Mouse (Mus musculus) intestine, postnatal 0 days (tissue): ENCODE data around the gene Parp2. TPM values are rescaled to one million over a fixed set of nuclear protein-coding genes. Genes with fewer than 3 reads are reported as not detected.
A peak's percentile ranks its signal among the peaks of the same experiment; 100 is the strongest.
"Not testable (repeated sequence)": the region's sequence is repeated elsewhere in the genome, so short reads cannot be mapped to it uniquely, and the experiment has no call there.

ENCODE experiments used
- ATAC-seq: fragments of 200-750 bp; cut with Nextera tagmentation; 2 replicates; pipeline ENCODE4 v1.8.0; 2017; ENCODE audit warnings: mild to moderate bottlenecking, moderate TSS enrichment, moderate library complexity
- H3K27ac ChIP-seq: fragments of 300-500 bp; sonication (generic); 2 replicates; pipeline ENCODE4 v1.5.1; 2014; ENCODE audit warnings: mild to moderate bottlenecking, low read depth, low read length, moderate library complexity
- H3K27me3 ChIP-seq: fragments of 300-500 bp; sonication (generic); replicated peaks from 2 replicates; pipeline ENCODE4 v1.6.1; 2014; ENCODE audit warnings: low read length, mixed read lengths; ENCODE audit not compliant: control insufficient read depth, insufficient read depth
- H3K36me3 ChIP-seq: fragments of 300-500 bp; sonication (generic); 2 replicates; pipeline ENCODE4 v1.6.1; 2014; ENCODE audit warnings: mild to moderate bottlenecking, moderate library complexity; ENCODE audit not compliant: control insufficient read depth, insufficient read depth
- H3K4me1 ChIP-seq: fragments of 300-500 bp; sonication (generic); replicated peaks from 2 replicates; pipeline ENCODE4 v1.6.1; 2014; ENCODE audit warnings: antibody characterized with exemption, low read length, mixed read lengths; ENCODE audit not compliant: control insufficient read depth, insufficient read depth
- H3K4me2 ChIP-seq: fragments of 300-500 bp; sonication (generic); replicated peaks from 2 replicates; pipeline ENCODE4 v1.6.1; 2014; ENCODE audit warnings: low read depth, mild to moderate bottlenecking, moderate library complexity
- H3K4me3 ChIP-seq: fragments of 300-500 bp; sonication (generic); 2 replicates; pipeline ENCODE4 v1.5.1; 2014; ENCODE audit warnings: low read depth, low read length
- H3K9ac ChIP-seq: fragments of 300-500 bp; sonication (generic); 2 replicates; pipeline ENCODE4 v1.6.1; 2014; ENCODE audit warnings: mild to moderate bottlenecking, low read depth, low read length
- H3K9me3 ChIP-seq: fragments of 300-500 bp; sonication (generic); 2 replicates; pipeline ENCODE4 v1.6.1; 2016; ENCODE audit warnings: mixed run types; ENCODE audit not compliant: control insufficient read depth
- CTCF ChIP-seq: sonication (generic); IDR thresholded peaks from 2 replicates; pipeline ENCODE4 v1.5.1; 2016; ENCODE audit warnings: low read depth, mild to moderate bottlenecking, control low read depth, antibody characterized with exemption, moderate library complexity
- WGBS: fragments of 180-500 bp; shearing (Covaris S2); extraction: QIAGEN DNeasy Blood & Tissue Kit; methylation state at CpG from one replicate; pipeline ENCODE4 v1.1.7; 2014; 5-methylcytosine and 5-hydroxymethylcytosine counted together
- polyA plus RNA-seq: library from polyadenylated mRNA; unstranded; fragments of >200 nt; fragmentation: Nextera tagmentation; extraction: Ambion mirVana; gene quantifications from 2 replicates; pipeline ENCODE4 v1.2.1, GENCODE M21; 2015

Parp2 gene
- polyA plus RNA-seq, 1 experiment from 2014 or later: 35.4 TPM

DNA sequence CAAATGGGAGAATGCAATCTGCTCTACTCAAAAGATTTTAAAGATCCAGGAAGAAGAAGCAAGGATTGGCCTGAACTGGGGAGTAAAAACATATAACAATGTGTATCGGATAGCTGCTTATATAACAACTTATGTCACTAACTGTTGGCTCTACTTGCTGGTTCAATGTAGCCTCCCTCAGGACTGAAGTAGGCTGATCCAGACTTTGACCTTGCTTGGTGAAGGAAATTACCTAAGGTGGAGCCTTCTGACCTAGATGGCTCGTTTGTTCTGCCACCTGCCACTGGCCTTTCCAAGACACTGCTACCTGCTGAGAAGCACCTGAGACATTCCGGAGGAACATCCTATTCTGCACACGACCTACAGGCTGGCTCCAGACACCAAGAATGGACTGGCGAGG lies 48.1 kb downstream of the Parp2 start:
- no peaks in the 10 kb centered on the region for H3K27me3 ChIP-seq
- 62% methylated on average over 5 of the region's 5 CpGs for WGBS
- peak; percentile 88 for ATAC-seq
- H3K9ac ChIP-seq: no peak overlapping the region
- H3K4me3 ChIP-seq: no peak overlapping the region
- H3K36me3 ChIP-seq: peaks cover 59% of the 10 kb centered on the region
- TF ChIP-seq CTCF: no peak
- no peaks in the 10 kb centered on the region for H3K4me1 ChIP-seq
- H3K27ac ChIP-seq: peak overlapping the region; percentile 54; the same call in 1 of the 2 replicates
- H3K4me2 ChIP-seq: no peak overlapping the region
- peaks cover 3% of the 10 kb centered on the region; the same call in 1 of the 2 replicates for H3K9me3 ChIP-seq

DNA sequence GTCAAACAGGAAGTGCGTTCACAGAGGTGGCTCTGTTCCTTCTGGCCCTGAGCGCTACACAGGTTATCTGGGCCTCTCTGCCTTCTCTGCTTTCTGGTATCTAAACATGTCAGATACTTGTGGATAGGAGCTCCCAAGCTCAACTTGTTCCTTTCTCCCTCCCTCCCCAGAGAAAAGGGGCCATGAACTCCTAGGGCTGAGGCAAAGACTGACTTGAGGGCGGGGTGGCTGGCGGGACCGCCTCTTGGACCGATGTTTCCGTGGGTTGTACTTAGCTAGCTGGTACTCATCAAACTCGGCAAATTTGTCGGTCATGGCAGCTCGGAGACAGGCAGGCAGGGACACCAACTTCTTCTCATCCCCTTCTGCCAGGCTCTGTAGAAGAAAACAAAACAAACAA lies 55.0 kb downstream of the Parp2 start:
- no peak overlapping the region for H3K4me3 ChIP-seq
- 92% methylated on average over 10 of the region's 10 CpGs for WGBS
- no peak for TF ChIP-seq CTCF
- peaks cover 3% of the 10 kb centered on the region; the same call in 1 of the 2 replicates for H3K4me1 ChIP-seq
- H3K9ac ChIP-seq: no peak overlapping the region
- H3K9me3 ChIP-seq: peaks cover 3% of the 10 kb centered on the region; the same call in 1 of the 2 replicates
- H3K36me3 ChIP-seq: peaks cover 42% of the 10 kb centered on the region
- H3K4me2 ChIP-seq: no peak overlapping the region
- no peak overlapping the region for H3K27ac ChIP-seq
- no peaks in the 10 kb centered on the region for H3K27me3 ChIP-seq
- no peak for ATAC-seq

DNA sequence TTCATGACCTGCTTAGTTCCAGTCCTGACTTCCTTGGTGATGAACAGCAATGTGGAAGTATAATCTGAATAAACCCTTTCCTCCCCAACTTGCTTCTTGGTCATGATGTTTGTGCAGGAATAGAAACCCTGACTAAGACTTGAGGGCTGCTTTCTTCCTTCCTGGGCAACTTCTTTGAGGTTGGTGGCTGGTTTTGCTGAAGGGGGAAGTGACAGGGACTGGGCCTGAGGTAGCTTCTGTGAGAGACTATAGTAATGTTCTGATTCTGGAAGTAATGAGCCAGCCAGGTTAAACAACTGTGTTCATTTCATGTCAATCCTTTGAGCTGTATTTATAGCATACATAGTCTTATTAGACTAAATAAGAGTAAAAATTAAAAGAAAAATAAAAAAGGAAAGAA lies 57.4 kb downstream of the Parp2 start:
- H3K4me2 ChIP-seq, H3K27ac ChIP-seq, H3K9ac ChIP-seq, ATAC-seq, H3K9me3 ChIP-seq, H3K4me1 ChIP-seq, H3K27me3 ChIP-seq, H3K4me3 ChIP-seq: not testable (repeated sequence)
- peaks cover 40% of the 10 kb centered on the region for H3K36me3 ChIP-seq

DNA sequence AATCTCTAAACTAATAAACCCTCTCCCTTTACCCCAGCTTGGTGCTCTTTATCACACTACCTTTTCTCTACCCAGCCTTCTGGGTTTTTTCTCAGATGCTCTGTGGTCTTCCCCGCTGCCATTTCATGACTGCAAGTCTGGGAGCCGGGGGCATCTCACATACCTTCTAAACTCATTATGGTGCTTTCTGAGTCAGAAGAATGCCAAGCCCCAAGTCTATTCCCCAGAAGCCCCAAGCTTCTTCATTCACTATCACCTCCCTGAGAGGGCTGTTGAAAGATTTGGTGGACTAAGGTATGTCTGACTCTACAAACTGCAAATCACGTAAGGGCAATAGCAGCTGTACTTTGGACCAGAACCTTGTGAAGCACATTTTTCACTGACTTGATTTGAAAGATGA lies 59.3 kb downstream of the Parp2 start:
- Histone ChIP-seq H3K4me1 (peaks cover 8% of the 10 kb centered on the region; the same call in 1 of the 2 replicates), H3K36me3 (peaks cover 29% of the 10 kb centered on the region), H3K9me3 (no peaks in the 10 kb centered on the region), H3K4me2 (no peak overlapping the region; the same call in 1 of the 2 replicates), H3K9ac (no peak overlapping the region), H3K27ac (peak overlapping the region; percentile 42; the same call in 1 of the 2 replicates), H3K4me3 (no peak overlapping the region), H3K27me3 (no peaks in the 10 kb centered on the region)
- ATAC-seq: no peak
- WGBS: 78% methylated on average over 3 of the region's 3 CpGs
- no peak for TF ChIP-seq CTCF

DNA sequence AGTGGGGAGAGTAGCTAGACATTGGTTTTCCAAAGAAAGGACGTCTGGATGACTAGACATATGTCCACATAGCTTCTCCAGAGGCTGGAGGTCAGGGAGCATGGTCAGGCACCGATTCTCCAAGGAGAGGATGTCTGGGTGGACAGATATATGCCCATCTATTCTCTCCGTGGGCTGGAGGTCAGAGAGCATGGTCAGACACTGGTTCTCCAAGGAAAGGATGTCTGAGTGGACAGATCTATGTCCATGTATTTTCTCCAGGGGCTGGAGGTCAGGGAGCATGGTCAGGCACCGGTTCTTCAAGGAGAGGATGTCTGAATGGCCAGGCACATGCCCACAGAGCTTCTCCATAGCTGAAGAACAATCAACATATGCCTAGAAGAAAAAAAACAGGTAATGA lies 60.6 kb downstream of the Parp2 start:
- no peaks in the 10 kb centered on the region for H3K9me3 ChIP-seq
- no peak overlapping the region for H3K4me2 ChIP-seq
- WGBS: 85% methylated on average over 4 of the region's 4 CpGs
- no peak overlapping the region for H3K9ac ChIP-seq
- H3K36me3 ChIP-seq: peaks cover 19% of the 10 kb centered on the region; the same call in 1 of the 2 replicates
- H3K27me3 ChIP-seq: no peaks in the 10 kb centered on the region
- TF ChIP-seq CTCF: no peak
- H3K4me1 ChIP-seq: peaks cover 8% of the 10 kb centered on the region; the same call in 1 of the 2 replicates
- no peak for ATAC-seq
- H3K4me3 ChIP-seq: no peak overlapping the region
- peak overlapping the region; percentile 42 for H3K27ac ChIP-seq

DNA sequence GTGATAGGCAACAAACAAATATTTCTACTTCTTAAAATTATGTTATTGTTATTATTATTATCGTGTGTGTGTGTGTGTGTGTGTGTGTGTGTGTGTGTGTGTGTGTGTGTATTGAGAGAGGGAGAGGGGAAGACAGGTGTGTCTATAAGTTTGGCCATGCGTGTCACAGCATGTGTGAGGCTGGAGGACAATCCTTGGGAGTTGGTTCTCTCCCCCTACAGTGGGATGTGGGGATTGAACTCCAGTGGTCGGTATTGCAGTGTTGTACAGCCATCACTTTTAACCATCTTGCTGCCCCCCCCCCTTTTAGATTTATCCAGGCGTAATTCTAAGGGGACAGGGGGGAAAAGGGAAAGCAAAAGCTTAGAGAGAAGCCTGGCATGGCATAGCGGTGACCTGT lies 61.0 kb downstream of the Parp2 start:
- Histone ChIP-seq H3K27ac (no peak overlapping the region), H3K4me1 (peaks cover 8% of the 10 kb centered on the region; the same call in 1 of the 2 replicates), H3K4me2 (no peak overlapping the region), H3K9me3 (no peaks in the 10 kb centered on the region), H3K36me3 (peaks cover 16% of the 10 kb centered on the region; the same call in 1 of the 2 replicates), H3K9ac (no peak overlapping the region), H3K27me3 (no peaks in the 10 kb centered on the region), H3K4me3 (no peak overlapping the region)
- 94% methylated on average over 5 of the region's 5 CpGs for WGBS
- TF ChIP-seq CTCF: no peak
- no peak for ATAC-seq
